Mouse (Mus musculus) adrenal gland, adult (tissue): ENCODE measurements around the gene Prune1.

Experiments
- DNase-seq, 2 experiments: peaks; one replicate each; pipeline ENCODE4 v3.0.0; 2022 to 2023; ENCODE audit warnings: low spot score in 1 of 2; ENCODE audit not compliant: inconsistent age in 2 of 2

Prune1 gene

DNA sequence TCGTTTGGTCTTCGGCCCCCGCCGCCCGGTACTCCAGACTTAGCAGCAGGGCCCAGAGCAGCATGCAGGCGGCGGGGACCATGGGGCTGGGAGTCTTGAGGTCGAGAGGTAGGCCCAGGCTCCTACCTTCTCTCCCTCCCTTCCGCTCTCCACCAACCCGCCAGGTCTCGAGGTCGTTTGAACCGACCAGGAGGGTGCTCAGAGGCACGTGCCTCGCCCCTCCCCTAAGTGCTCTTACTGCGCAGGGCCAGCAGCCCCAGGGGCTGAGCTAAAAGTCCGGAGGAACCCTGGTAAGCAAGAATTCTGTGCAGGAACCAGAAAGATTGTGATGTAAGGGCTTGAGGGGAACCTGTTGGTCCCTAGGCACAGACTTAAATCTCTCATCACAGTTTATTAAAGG lies 41.0 kb downstream of the Prune1 start:
- DNase-seq = no peak

DNA sequence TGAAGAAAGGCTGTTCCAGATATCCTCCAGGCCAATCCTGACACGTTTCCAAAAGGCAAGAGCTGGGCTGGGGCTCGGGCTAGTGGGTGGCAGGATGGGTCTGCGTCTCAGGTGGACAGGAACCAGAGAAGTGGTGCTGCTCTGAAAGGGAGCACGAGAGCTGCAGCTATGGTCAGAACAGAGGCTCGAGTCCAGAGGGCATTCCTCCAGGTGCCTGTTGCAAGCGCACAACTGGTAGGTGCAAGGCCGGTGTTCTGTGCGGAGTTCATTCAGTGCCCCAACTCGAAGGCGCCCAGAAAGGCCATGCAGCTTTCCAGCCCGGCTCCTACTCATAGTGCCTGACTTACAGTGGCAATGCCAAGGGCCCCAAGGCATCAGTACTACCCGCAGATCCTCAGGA lies 41.9 kb downstream of the Prune1 start:
- DNase-seq = no peak

DNA sequence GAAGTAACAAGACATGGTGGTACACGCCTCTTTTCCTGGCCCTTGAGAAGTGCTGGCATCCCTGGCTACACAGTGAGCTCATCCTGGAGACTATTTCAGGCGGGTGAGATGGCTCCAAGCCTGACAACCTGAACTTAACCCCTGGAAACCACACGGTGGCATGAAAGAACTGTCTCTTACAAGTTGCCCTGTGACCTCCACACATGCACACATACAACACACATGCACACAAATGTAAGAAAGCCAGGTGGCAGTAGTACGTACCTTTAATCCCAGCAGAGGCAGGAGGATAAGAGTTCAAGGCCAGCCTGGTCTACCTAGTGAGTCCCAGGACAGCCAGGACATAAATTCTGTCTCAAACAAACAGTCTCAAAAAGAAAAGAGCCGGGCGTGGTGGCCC lies 42.9 kb downstream of the Prune1 start:
- peak in 1 of 2 experiments; percentile 28 for DNase-seq

DNA sequence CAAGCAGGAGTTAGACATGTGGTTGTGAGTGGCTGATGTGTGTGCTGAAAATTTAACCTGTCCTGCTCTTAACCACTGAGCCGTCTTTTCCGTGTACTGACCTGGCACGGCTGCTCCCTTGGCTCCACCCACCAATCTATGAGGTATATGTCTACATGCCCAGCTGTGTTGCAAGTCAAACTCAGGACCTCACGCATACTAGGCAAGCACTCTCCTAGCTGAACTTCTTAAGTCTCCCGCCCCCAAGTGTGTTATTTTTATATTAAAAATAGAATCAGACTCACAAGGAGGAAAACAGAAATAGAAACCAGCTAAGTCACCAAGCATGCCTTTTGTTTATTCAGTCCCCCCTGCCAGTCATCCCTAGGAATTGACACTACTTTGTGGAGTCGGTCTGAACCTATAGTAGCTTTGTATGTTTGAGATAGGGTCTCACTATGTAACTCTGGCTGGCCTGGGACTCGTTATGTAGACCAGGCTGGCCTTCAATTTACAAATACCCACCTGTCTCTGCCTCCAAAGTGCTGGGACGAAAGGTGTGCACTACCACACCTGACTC lies 44.3 kb downstream of the Prune1 start:
- peak in 1 of 2 experiments; percentile 32 for DNase-seq

DNA sequence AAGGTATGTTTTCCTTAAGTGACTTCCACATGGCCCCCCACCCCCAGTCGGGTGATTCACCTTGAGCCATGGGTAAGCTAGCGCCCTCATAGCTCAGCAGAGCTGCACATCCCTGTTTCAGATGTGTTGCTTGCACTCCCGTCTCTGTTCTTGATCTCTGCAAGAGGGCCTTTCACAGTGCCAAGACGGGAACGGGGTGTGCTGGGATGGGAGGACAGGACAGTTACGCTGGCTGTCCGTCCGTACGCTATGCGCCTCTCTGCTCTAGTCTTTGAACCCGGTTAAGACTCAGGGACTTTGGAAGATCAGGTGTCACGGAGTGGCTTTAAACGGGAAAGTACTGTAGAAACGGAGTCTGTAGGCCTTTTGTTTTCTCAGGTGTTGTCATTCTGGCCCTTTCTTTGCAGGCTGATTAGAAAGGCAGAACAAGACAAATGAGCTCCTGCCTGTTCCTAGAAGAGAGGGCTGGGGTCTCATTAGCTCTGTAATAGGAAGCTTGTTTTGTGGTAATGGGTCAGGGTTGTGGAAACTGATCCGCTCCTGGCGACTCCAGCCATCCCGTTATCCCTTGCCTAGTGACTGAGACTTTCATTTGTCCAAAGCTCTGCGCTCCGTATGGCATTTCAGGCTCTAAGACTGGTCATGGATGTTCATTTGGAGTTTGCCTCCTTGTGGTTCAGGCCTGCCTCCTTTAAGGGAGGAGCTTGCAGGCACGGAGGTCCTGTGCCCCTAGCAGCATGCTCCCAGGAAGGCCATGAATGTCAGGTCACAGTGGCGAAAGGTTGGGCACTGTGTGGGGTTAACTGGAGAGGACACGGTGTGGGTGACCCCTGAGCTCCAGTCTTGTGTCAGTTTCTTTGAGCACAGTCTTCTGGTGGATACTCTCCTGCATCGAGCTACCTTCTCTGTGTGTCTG lies 46.2 kb downstream of the Prune1 start:
- DNase-seq = peak in 1 of 2 experiments; percentile 32

DNA sequence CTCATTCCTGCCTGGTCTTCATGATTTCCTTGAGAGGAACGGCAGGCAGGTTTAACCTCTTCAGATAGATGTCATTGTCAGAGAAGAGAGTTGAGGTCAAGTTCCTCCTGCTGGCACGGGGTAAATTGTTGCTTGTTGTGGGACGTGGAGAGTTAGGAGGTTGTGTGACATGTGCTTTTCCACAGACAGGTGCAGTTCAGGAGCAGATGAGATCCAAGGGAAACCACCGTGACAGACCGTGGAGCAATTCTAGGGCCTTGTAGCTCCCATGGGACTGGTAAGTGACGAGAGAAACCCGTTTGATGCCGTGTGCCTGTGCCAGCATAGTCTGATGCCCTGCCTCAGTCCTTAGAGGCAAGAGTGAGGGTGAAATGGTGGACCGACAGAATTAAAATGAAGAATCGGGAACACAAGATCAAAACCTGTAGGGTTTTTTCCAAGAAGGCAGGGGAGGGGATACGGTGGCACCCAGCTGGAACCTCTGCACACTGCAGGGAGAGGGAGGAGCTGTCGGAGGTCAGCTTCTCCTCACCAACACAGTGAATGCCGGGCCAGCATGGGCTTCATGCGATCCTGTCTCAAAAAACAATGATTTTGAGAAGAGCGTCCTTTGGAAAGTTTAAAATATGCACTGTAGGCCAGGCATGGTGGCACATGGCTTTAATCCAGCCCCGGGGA lies 48.4 kb downstream of the Prune1 start:
- peak in 1 of 2 experiments; percentile 60 for DNase-seq

DNA sequence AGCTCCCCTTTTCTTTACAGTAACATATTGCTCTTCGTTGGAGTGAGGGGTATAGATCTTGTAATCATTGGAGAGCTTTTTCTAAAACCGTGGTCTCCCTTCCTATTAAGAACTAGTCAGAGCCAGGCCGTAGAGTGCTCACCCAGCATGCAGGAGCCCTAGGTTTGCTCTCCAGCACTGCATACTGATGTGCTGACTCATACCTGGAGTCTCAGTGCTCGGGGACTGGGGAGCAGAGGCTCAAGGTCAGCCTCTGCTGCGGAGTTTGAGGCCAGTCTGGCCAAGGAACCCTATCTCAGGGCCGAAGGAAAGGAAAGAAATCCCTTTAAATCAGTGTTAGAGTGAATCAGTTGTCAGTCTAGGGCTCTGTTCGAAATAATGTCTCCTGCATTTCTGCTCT lies 49.1 kb downstream of the Prune1 start:
- peak; percentile 87 to 91 for DNase-seq

DNA sequence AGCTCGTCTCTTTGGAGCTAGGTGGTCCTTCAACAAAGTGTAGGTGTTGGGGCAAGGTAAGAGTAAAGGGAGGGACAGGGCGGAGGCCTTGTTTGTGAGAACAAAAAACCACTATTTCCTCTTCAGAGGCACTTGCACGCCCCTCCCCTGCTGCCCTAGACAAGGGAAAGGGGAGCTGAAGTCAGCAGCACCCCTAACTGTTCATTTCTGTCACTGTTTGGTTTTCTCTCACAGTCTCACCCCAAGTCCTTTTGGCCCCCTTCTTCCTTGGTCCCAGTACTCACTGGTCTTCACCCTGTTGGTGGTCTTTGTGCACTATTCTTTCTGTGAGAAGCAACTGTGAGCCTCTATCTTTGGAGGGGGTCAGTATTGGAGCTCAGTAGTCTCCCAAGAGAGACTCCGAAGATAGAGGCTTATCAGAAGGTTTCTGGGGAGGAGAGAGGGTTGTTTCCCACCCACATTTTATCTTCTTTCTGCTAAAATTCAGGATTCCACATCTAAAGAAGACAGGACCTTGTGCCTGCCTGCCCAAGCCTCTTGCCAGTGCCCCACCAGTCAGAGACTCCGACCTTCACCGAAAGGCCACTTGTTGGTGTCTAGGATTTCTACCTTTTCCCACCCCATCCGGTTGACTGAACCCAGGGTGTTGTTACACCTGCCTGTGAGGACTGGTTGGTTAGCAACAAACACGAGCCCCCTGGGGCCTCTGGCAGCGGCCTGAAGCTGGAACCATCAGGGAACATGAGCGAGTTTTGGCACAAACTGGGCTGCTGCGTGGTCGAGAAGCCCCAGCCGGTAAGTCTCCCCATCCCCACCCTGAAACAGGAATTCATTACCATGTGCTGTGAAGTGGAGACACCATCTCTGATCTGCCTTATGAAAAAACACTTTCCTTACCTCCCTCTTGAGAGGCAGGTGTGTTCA lies 50.3 kb downstream of the Prune1 start, which contains the start of gene Mllt11:
Gene Mllt11 (minus strand): TSS at position 874 of the 924 bp plus-strand sequence.
- DNase-seq = peak in 1 of 2 experiments; percentile 75

DNA sequence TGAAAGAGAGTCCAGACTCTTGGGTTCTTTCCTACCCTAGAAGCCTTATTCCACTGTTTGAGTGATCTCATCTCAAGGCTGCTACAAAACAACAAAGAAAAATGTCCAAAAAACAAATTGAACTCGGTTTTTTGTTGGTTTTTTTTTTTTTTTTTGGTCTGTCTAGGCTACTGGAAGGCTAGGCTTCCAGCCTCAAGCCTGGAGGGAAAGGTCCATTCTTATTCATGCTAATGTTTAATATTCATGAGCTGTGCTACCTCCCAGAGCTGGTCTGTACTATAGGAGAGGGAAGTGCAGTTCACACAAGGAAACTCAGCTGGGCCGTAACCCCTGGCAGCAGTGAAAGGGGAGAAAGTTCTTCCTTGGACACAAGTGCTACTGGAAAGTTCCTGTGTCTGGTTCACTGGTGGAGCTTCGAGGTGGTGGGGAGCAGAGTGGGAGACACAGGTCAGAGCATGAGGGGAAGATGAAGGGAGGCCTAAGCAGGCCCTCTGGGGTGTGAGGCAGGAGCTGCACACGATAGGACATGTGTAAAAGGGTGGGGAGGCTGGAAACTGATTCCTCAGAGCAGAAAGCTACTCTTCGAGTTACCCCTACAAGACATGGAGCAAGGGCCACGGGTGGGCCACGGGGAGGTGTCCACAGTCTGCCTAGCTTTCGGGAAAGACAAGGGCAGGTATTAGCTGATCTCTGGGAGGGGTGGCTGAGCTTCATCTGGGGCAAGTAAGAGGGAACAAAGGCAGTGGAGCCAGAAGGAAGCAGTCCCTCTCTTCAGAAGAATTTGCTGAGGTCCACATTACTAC lies 51.2 kb downstream of the Prune1 start:
- peak; percentile 45 to 75 for DNase-seq

DNA sequence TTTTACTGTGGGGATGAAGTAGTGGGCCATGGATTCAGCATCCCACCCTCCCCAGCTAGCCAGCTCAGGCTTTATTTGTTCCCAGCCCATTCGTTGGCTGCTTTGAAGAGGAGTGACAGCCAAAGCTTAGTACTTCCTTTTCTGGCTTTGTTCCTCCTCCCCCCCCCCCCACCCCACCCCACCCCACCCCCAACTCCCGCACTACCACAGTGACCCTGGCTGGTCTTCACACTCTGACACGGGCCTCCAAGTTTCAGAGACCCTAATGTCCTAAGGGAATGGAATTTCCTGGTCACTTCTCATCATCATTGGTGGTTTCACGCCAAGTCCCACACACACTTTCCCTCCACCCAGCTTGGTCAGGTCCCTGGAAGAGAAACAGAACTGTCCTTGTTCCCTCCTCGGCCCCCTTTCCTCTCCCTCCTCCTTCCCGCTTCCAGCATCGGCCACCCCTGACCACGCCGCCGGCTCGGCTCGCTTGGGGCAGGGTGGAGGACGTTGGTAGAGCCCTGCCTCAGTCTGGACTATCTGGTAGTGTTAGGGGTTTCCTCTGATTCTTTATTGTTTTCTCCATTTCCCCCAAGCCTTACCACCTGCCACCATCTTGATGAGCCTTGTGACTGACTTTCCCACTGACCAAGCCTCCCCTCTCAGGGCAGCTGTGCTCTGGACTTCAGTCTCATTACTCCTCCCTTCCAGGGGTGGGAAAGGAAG lies 51.9 kb downstream of the Prune1 start:
- DNase-seq = peak; percentile 69 to 86

DNA sequence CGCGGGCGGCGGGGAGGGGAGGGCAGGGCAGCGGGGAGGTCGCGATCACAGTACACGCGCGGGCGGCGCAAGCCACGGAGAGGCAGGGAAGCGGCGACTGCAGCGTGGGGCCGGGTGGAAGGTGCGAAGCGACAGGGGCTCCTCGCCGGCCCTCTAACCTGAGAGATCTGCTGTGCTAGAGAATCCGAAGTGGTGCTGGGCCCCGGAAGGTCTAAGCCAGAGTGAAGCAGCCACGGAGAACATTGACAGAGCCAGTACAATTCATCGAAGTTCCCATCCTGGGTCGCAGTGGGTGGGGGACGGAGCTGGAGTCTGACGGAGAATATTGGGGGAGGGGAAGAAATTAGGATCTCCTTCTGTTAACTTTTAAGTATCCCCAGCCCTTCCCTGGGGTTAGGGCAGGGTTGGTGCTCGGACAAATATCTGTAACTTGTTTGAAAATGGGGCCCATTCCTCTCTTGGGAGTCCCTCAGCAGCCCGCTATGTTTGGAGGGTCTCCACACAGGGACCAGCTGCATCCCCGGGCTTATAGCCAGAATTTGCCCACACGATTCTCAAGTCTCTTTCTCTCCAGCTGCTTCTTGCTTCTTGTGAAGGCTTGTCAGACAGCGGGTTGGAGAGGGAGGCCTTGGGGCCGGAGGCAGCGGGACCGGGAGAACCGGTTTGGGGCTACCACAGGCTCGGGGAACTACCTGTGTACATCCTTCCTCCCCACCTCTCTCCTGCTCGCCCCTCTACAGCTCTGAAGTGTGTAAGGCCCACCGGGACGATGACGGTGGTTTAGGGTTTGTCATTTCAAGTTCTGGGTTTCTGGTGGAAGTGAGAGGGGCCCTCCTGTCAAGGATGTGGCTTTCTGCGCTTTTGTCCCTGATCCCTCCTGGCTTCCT lies 52.7 kb downstream of the Prune1 start:
- peak; percentile 51 to 84 for DNase-seq

DNA sequence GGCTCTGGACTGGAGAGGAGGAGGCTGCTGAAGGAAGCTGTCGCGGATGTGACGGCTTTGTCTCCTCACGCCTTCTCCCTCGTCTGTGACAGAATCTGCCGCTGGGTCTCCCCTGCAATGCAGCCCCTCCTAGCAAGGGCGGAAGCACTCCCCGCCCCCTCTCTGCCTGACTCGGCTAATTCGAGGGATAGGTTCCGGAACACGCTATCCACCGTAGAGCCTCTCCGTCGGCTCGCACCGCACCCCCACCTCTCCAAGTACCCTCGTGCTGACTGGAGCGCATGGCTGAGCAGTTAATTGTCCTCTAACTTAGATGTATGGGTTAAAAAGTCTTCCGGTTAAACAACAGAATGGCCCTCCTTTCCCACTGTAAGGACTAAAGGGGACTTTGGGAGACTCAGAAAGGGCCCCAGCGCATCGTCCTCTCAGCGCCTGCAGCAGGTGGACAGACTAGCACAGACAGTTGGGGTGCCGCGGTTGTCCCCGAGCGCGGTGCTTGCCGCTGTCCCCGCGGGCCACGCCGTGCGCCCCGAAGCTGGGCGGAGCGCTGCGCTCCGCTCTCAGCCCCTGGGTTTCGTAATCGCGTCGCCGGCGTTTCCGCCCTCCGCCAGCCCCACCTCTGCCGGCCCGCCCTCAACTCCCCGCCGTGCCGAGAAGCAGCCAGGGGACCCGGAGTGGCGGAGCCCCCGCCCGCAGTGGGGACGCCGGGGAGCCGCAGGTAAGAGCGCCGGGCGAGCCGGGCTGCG lies 53.6 kb downstream of the Prune1 start, which contains the start of gene Cdc42se1:
Gene Cdc42se1 (plus strand): TSS at position 585 of the 746 bp plus-strand sequence.
- peak; percentile 93 to 96 for DNase-seq

DNA sequence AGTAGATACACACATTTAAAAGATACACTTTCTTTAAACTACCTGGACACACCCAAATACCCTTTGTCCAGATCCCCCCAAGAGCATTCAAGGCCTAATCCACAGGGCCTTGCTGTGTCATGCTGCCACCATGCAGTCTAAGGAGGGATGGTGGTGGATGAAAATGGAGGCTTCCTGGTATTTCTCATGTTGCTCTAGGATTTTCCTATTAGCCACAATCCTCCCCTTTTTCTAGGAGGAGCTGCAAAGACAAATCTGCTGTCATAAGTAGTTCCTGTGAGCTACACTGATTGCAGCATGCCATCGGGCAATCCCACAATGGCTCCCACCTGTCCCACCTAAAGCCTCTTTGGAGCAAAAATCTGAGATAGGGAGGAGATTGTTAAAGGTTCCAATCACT lies 54.7 kb downstream of the Prune1 start:
- peak in 1 of 2 experiments; percentile 38 for DNase-seq

DNA sequence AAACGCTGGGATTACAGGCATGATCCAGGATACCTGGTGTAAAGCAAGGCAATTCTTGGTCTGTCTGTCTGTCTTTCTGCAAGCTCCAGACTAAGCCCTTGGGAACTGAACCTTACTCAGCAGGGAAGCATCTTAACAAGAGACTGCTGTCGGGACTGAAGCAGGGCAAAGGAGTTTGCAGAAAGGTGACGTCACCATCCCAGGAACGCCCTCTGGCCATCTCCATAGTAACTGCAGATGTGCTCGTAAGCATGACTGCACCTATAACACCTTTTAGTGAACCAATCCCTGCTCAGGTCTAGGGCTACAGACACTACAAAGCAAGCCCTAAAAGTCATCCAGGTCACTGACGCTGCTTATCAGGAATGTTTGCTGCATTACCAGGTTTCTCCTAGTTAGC lies 57.6 kb downstream of the Prune1 start:
- DNase-seq = peak; percentile 57 to 81

DNA sequence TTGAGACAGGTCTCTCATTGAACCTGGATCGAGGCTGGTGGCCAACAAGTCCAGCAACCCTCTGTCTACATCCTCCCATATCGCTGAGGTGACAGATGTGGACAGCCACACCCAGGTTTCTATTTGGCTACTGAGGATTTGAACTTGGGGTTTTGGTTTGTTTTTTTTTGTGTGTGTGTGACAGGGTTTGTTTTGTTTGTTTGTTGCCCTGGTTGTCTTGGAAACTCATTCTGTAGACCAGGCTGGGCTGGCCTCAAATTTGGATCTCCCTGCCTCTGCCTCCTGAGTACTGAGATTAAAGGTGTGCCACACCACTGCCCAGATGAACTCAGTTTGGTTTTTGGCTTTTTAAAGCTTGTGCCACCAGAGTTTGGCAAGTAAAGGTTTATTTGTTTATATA lies 58.8 kb downstream of the Prune1 start:
- DNase-seq = no peak

DNA sequence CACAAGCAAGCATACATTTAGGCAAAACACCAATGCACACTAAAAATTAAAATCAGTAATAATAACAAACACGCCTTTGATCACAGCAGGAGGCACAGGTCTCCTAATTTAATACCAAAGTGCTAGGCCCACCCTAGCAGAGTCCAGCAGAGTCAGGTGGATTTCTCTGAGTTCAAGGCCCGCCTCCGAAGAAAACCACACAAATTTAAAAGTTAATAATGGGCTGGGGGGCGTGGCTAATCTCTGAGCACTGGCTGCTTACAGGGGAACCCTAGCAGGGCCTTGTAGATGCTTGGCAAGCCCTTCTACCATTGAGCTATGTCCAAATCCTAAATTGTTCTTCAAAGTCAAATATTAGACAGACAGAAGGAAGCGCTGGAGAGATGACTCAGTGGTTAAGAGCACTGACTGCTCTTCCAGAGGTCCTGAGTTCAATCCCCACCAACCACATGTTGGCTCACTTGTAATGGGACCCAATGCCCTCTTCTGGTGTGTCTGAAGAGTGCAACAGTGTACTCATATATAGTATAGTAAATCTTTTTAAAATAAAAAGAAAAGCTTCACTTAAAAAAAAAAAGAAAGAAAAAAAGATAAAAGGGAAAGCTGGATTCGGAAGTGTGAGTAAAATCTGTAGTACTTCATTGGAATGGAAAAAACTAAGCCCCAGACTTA lies 63.3 kb downstream of the Prune1 start:
- peak in 1 of 2 experiments; percentile 55 for DNase-seq
